Mouse (Mus musculus): ENCODE data around the gene Gm17359. TPM values are rescaled to one million over a fixed set of nuclear protein-coding genes. Genes with fewer than 3 reads are reported as not detected.

The Gm17359 gene
- total and polyA plus RNA-seq, 2 experiments from 2014 or later = not detected

- Histone ChIP-seq H3K9me3 (ENCODE audit: low read length) (no peaks in the 10 kb centered on the region), H3K4me2 (ENCODE audit: low read depth, low read length, poor library complexity, severe bottlenecking) (no peak overlapping the region), H3K4me1 (ENCODE audit: insufficient read depth, low read length) (no peaks in the 10 kb centered on the region), H3K27me3 (ENCODE audit: insufficient read depth, low read length) (no peaks in the 10 kb centered on the region), H3K27ac (ENCODE audit: low read depth, low read length) (no peak overlapping the region), H3K36me3 (ENCODE audit: insufficient read depth, low read length) (no peaks in the 10 kb centered on the region), H3K4me3 (ENCODE audit: low read depth, low read length) (no peak overlapping the region), H3K9ac (replicated peaks; ENCODE audit: low read length, poor library complexity, severe bottlenecking) (no peak overlapping the region)
- no peak for DNase-seq (ENCODE audit: low spot score)
- ATAC-seq (ENCODE audit: low FRiP score) = no peak
- TF ChIP-seq CTCF (IDR thresholded peaks at IDR 0.05) = peak; percentile 50
These were observed 97.1 kb downstream of the Gm17359 start for GRCm38 (mm10) chr3:79433593-79433992.

- ATAC-seq (ENCODE audit: low FRiP score) (no peak), DNase-seq (ENCODE audit: low spot score) (no peak)
- Histone ChIP-seq H3K4me2 (ENCODE audit: low read depth, low read length, poor library complexity, severe bottlenecking) (no peak overlapping the region), H3K9me3 (ENCODE audit: low read length) (no peaks in the 10 kb centered on the region), H3K4me1 (ENCODE audit: insufficient read depth, low read length) (no peaks in the 10 kb centered on the region), H3K4me3 (ENCODE audit: low read depth, low read length) (no peak overlapping the region), H3K27me3 (ENCODE audit: insufficient read depth, low read length) (no peaks in the 10 kb centered on the region), H3K27ac (ENCODE audit: low read depth, low read length) (no peak overlapping the region), H3K9ac (replicated peaks; ENCODE audit: low read length, poor library complexity, severe bottlenecking) (no peak overlapping the region), H3K36me3 (ENCODE audit: insufficient read depth, low read length) (no peaks in the 10 kb centered on the region)
- 78% methylated on average over 9 of the region's 9 CpGs for WGBS
- TF ChIP-seq CTCF (IDR thresholded peaks at IDR 0.05) = no peak
These were observed 98.0 kb downstream of the Gm17359 start for GRCm38 (mm10) chr3:79434436-79434835.

GRCm38 (mm10) chr3:79434985-79435384 is 98.5 kb downstream of the Gm17359 start:
- H3K9me3 ChIP-seq (ENCODE audit: low read length) = no peaks in the 10 kb centered on the region
- H3K4me2 ChIP-seq (ENCODE audit: low read depth, low read length, poor library complexity, severe bottlenecking) = no peak overlapping the region
- no peak overlapping the region for H3K27ac ChIP-seq (ENCODE audit: low read depth, low read length)
- no peaks in the 10 kb centered on the region for H3K27me3 ChIP-seq (ENCODE audit: insufficient read depth, low read length)
- H3K9ac ChIP-seq (replicated peaks; ENCODE audit: low read length, poor library complexity, severe bottlenecking) = no peak overlapping the region
- no peak overlapping the region for H3K4me3 ChIP-seq (ENCODE audit: low read depth, low read length)
- DNase-seq (ENCODE audit: low spot score) = no peak
- no peak for ATAC-seq (ENCODE audit: low FRiP score)
- TF ChIP-seq CTCF (IDR thresholded peaks at IDR 0.05) = no peak
- H3K36me3 ChIP-seq (ENCODE audit: insufficient read depth, low read length) = no peaks in the 10 kb centered on the region
- no peaks in the 10 kb centered on the region for H3K4me1 ChIP-seq (ENCODE audit: insufficient read depth, low read length)
- WGBS = 37% methylated on average over 5 of the region's 5 CpGs

- Histone ChIP-seq H3K27me3 (ENCODE audit: insufficient read depth, low read length) (no peaks in the 10 kb centered on the region), H3K9me3 (ENCODE audit: low read length) (no peaks in the 10 kb centered on the region), H3K36me3 (ENCODE audit: insufficient read depth, low read length) (no peaks in the 10 kb centered on the region), H3K4me1 (ENCODE audit: insufficient read depth, low read length) (no peaks in the 10 kb centered on the region), H3K4me3 (ENCODE audit: low read depth, low read length) (no peak overlapping the region), H3K9ac (replicated peaks; ENCODE audit: low read length, poor library complexity, severe bottlenecking) (no peak overlapping the region), H3K4me2 (ENCODE audit: low read depth, low read length, poor library complexity, severe bottlenecking) (no peak overlapping the region), H3K27ac (ENCODE audit: low read depth, low read length) (no peak overlapping the region)
- ATAC-seq (ENCODE audit: low FRiP score) = no peak
- no peak for TF ChIP-seq CTCF (IDR thresholded peaks at IDR 0.05)
- 82% methylated on average over 7 of the region's 7 CpGs for WGBS
- DNase-seq (ENCODE audit: low spot score) = no peak
These were observed 99.7 kb downstream of the Gm17359 start for GRCm38 (mm10) chr3:79436186-79436585.

- no peak overlapping the region for H3K27ac ChIP-seq (ENCODE audit: low read depth, low read length)
- no peak overlapping the region for H3K4me3 ChIP-seq (ENCODE audit: low read depth, low read length)
- no peaks in the 10 kb centered on the region for H3K27me3 ChIP-seq (ENCODE audit: insufficient read depth, low read length)
- ATAC-seq (ENCODE audit: low FRiP score) = no peak
- no peak for DNase-seq (ENCODE audit: low spot score)
- no peaks in the 10 kb centered on the region for H3K9me3 ChIP-seq (ENCODE audit: low read length)
- H3K4me2 ChIP-seq (ENCODE audit: low read depth, low read length, poor library complexity, severe bottlenecking) = no peak overlapping the region
- no peak for TF ChIP-seq CTCF (IDR thresholded peaks at IDR 0.05)
- no peak overlapping the region for H3K9ac ChIP-seq (replicated peaks; ENCODE audit: low read length, poor library complexity, severe bottlenecking)
- H3K36me3 ChIP-seq (ENCODE audit: insufficient read depth, low read length) = no peaks in the 10 kb centered on the region
- 100% methylated on average over 3 of the region's 3 CpGs for WGBS
- H3K4me1 ChIP-seq (ENCODE audit: insufficient read depth, low read length) = no peaks in the 10 kb centered on the region
These were observed 101.8 kb downstream of the Gm17359 start for GRCm38 (mm10) chr3:79438276-79438675.

GRCm38 (mm10) chr3:79440976-79441491 is 104.6 kb downstream of the Gm17359 start:
- Histone ChIP-seq H3K27me3 (ENCODE audit: insufficient read depth, low read length) (no peaks in the 10 kb centered on the region), H3K4me2 (ENCODE audit: low read depth, low read length, poor library complexity, severe bottlenecking) (no peak overlapping the region), H3K4me1 (ENCODE audit: insufficient read depth, low read length) (no peaks in the 10 kb centered on the region), H3K9me3 (ENCODE audit: low read length) (no peaks in the 10 kb centered on the region), H3K9ac (replicated peaks; ENCODE audit: low read length, poor library complexity, severe bottlenecking) (no peak overlapping the region), H3K36me3 (ENCODE audit: insufficient read depth, low read length) (no peaks in the 10 kb centered on the region), H3K4me3 (ENCODE audit: low read depth, low read length) (no peak overlapping the region), H3K27ac (ENCODE audit: low read depth, low read length) (no peak overlapping the region)
- TF ChIP-seq CTCF (IDR thresholded peaks at IDR 0.05) = no peak
- peak; percentile 52; the same call in 1 of the 2 replicates for ATAC-seq (ENCODE audit: low FRiP score)
- DNase-seq (ENCODE audit: low spot score) = peak; percentile 71
- WGBS = 65% methylated on average over 12 of the region's 12 CpGs
